Mouse (Mus musculus) intestine, embryonic 15.5 days (tissue): ENCODE results near the gene Sh3bgrl3. TPM values are rescaled to one million over a fixed set of nuclear protein-coding genes. Genes with fewer than 3 reads are reported as not detected.
"Not testable (repeated sequence)": the region's sequence is repeated elsewhere in the genome, so short reads cannot be mapped to it uniquely, and the experiment has no call there.

Source experiments
- ATAC-seq: fragments of 200-750 bp; cut with Nextera tagmentation; 2 replicates; pipeline ENCODE4 v1.8.0; 2017; ENCODE audit warnings: moderate TSS enrichment, moderate library complexity
- H3K27ac ChIP-seq: fragments of 300-500 bp; sonication (generic); 2 replicates; pipeline ENCODE4 v1.5.1; 2015; ENCODE audit warnings: mild to moderate bottlenecking, inconsistent platforms
- H3K27me3 ChIP-seq: fragments of 300-500 bp; sonication (generic); replicated peaks from 2 replicates; pipeline ENCODE4 v1.6.1; 2015; ENCODE audit warnings: inconsistent platforms
- H3K36me3 ChIP-seq: fragments of 300-500 bp; sonication (generic); 2 replicates; pipeline ENCODE4 v1.6.1; 2015; ENCODE audit warnings: inconsistent platforms
- H3K4me1 ChIP-seq: fragments of 300-500 bp; sonication (generic); replicated peaks from 2 replicates; pipeline ENCODE4 v1.6.1; 2015; ENCODE audit warnings: inconsistent platforms
- H3K4me2 ChIP-seq: fragments of 300-500 bp; sonication (generic); replicated peaks from 2 replicates; pipeline ENCODE4 v1.6.1; 2015; ENCODE audit warnings: mild to moderate bottlenecking, inconsistent platforms
- H3K4me3 ChIP-seq: fragments of 300-500 bp; sonication (generic); replicated peaks from 2 replicates; pipeline ENCODE4 v1.5.1; 2015; ENCODE audit warnings: inconsistent platforms
- H3K9ac ChIP-seq: fragments of 300-500 bp; sonication (generic); 2 replicates; pipeline ENCODE4 v1.6.1; 2015; ENCODE audit warnings: inconsistent platforms
- H3K9me3 ChIP-seq: fragments of 300-500 bp; sonication (generic); 2 replicates; pipeline ENCODE4 v1.6.1; 2016; ENCODE audit warnings: inconsistent platforms
- WGBS: fragments of 180-500 bp; shearing (Covaris S2); methylation state at CpG from one replicate; pipeline ENCODE4 v1.1.7; 2015; 5-methylcytosine and 5-hydroxymethylcytosine counted together
- polyA plus RNA-seq: library from polyadenylated mRNA; unstranded; fragments of >200 nt; fragmentation: Nextera tagmentation; extraction: Ambion mirVana; gene quantifications from 2 replicates; pipeline ENCODE4 v1.2.1, GENCODE M21; 2015

Sh3bgrl3 gene
- 362 and 375 TPM in 2 replicates for polyA plus RNA-seq

- Histone ChIP-seq H3K4me2 (peak within 1 kb of the TSS; percentile 89), H3K36me3 (peaks cover 3% of the 10 kb centered on the region; the same call in 1 of the 2 replicates), H3K9me3 (no peaks in the 10 kb centered on the region), H3K9ac (peak within 1 kb of the TSS; percentile 85), H3K4me1 (peaks cover 41% of the 10 kb centered on the region), H3K4me3 (peak within 1 kb of the TSS; percentile 68), H3K27ac (peak within 1 kb of the TSS; percentile 92), H3K27me3 (no peaks in the 10 kb centered on the region)
- under 1% methylated on average over 50 of the region's 50 CpGs for WGBS
- ATAC-seq, result peak; percentile 95
These were observed at the start of gene Sh3bgrl3 for GRCm38 (mm10) chr4:134128221-134128982. Sh3bgrl3 (minus strand) TSS chr4:134128789.

DNA sequence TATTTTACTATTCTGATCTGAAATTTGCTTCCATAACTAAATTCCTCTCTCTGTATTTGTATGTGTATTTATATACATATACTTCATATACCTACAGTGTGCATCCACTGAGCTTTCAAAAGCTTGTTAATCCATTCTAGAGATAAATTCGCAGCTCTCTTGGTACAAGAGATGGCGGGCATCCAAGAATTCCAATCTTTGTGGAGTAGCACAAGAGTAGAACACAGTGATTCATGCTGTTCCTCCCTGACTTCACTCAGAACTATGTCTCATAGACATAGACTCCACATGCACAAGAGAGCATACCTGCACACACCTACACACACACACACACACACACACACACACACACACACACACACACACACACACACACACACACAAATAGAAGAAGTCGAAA is 43.8 kb upstream of the Sh3bgrl3 start:
- no peaks in the 10 kb centered on the region for H3K4me1 ChIP-seq
- no peak overlapping the region for H3K27ac ChIP-seq
- no peak for ATAC-seq
- H3K9ac ChIP-seq, result no peak overlapping the region
- H3K27me3 ChIP-seq, result no peaks in the 10 kb centered on the region
- H3K4me3 ChIP-seq, result no peak overlapping the region
- no peaks in the 10 kb centered on the region for H3K9me3 ChIP-seq
- 74% methylated on average over 3 of the region's 3 CpGs for WGBS
- H3K4me2 ChIP-seq, result no peak overlapping the region
- H3K36me3 ChIP-seq, result no peaks in the 10 kb centered on the region

DNA sequence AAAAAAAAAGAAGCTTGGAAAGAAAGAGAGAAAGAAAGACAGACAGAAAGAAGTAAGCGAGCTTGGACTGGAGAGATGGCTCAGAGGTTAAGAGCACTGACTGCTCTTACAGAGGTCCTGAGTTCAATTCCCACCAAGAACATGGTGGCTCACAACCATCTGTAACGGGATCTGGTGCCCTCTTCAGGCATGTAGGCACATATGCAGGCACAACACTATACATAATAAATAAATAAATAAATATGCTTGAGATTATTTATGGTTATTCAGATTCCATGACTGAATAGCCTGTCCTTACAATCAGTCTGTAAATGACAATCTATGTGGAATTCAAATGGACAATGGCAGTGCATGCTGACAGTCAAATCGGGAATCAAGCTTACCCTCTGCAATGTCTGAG is 38.3 kb upstream of the Sh3bgrl3 start:
- no peaks in the 10 kb centered on the region for H3K27me3 ChIP-seq
- WGBS, result 90% methylated on average over 3 of the region's 3 CpGs
- H3K9ac ChIP-seq, result no peak overlapping the region
- no peak overlapping the region for H3K4me2 ChIP-seq
- ATAC-seq, result no peak
- H3K36me3 ChIP-seq, result no peaks in the 10 kb centered on the region
- H3K4me3 ChIP-seq, result no peak overlapping the region
- no peak overlapping the region for H3K27ac ChIP-seq
- no peaks in the 10 kb centered on the region for H3K9me3 ChIP-seq
- no peaks in the 10 kb centered on the region for H3K4me1 ChIP-seq

DNA sequence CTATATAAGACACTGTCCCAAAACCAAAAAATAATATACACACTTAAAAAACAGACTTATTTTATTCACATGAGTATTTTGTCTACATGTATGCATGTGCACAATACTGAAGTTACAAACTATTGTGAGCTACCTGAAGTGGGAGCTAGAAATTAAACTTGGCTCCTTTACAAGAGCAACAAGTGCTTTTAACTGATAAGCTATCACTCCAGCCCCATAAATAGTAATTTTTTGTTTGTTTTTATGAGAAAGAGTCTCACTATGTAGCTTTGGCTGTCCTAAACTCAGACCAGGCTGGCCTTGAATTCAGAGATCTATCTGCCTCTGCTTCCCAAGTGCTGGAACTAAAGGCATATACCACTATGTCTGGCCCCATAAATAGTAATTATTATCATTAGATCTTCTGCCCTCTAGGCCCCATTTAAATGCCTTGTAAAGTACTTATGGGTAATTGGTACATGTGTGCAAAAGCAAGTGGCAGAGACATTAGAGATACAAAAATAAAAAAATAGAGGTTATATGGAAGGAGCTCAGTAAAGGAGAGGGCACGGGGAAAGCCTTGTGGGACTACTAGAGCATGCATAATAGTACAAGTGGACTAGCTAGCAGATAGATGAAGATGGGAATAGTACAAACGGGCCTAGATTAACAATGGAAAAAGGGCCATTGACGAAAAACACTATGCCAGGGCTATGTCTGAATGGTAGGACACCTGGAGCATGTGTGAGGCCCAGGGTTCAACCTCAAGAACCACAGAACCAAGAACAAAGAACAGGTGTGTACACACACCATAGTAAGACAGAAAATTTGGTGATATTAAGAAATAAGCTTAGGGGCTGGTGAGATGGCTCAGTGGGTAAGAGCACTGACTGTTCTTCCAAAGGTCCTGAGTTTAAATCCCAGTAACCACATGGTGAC is 37.2 kb upstream of the Sh3bgrl3 start:
- no peaks in the 10 kb centered on the region for H3K9me3 ChIP-seq
- WGBS, result 89% methylated on average over 3 of the region's 3 CpGs
- no peaks in the 10 kb centered on the region for H3K4me1 ChIP-seq
- H3K4me3 ChIP-seq, result no peak overlapping the region
- no peaks in the 10 kb centered on the region for H3K36me3 ChIP-seq
- no peak overlapping the region for H3K27ac ChIP-seq
- H3K27me3 ChIP-seq, result no peaks in the 10 kb centered on the region
- H3K9ac ChIP-seq, result no peak overlapping the region
- H3K4me2 ChIP-seq, result no peak overlapping the region
- ATAC-seq, result peak; percentile 72

GRCm38 (mm10) chr4:134165024-134165423 is 36.4 kb upstream of the Sh3bgrl3 start:
- ATAC-seq, result peak; percentile 77
- H3K9me3 ChIP-seq, result no peaks in the 10 kb centered on the region
- H3K27ac ChIP-seq, result peak overlapping the region; percentile 29; the same call in 1 of the 2 replicates
- no peak overlapping the region for H3K4me3 ChIP-seq
- no peak overlapping the region for H3K9ac ChIP-seq
- no peaks in the 10 kb centered on the region for H3K4me1 ChIP-seq
- 68% methylated on average over 6 of the region's 6 CpGs for WGBS
- no peak overlapping the region for H3K4me2 ChIP-seq
- no peaks in the 10 kb centered on the region for H3K27me3 ChIP-seq
- H3K36me3 ChIP-seq, result no peaks in the 10 kb centered on the region

- Histone ChIP-seq H3K4me3 (no peak overlapping the region), H3K27ac (peak overlapping the region; percentile 29; the same call in 1 of the 2 replicates), H3K27me3 (no peaks in the 10 kb centered on the region), H3K9ac (no peak overlapping the region), H3K4me2 (no peak overlapping the region), H3K36me3 (no peaks in the 10 kb centered on the region), H3K9me3 (no peaks in the 10 kb centered on the region), H3K4me1 (no peaks in the 10 kb centered on the region)
- WGBS, result 89% methylated on average over 6 of the region's 6 CpGs
- peak; percentile 58; the same call in 1 of the 2 replicates for ATAC-seq
These were observed 36.0 kb upstream of the Sh3bgrl3 start for GRCm38 (mm10) chr4:134164591-134164990.

- not testable (repeated sequence) for H3K36me3 ChIP-seq, ATAC-seq, H3K9me3 ChIP-seq, H3K9ac ChIP-seq, H3K4me1 ChIP-seq, H3K27me3 ChIP-seq
- Histone ChIP-seq H3K4me3 (peak overlapping the region; percentile 50), H3K27ac (peak overlapping the region; percentile 40; the same call in 1 of the 2 replicates), H3K4me2 (peak overlapping the region; percentile 50)
- 10% methylated on average over 30 of the region's 30 CpGs for WGBS
These were observed 31.5 kb upstream of the Sh3bgrl3 start for GRCm38 (mm10) chr4:134160071-134160470.

DNA sequence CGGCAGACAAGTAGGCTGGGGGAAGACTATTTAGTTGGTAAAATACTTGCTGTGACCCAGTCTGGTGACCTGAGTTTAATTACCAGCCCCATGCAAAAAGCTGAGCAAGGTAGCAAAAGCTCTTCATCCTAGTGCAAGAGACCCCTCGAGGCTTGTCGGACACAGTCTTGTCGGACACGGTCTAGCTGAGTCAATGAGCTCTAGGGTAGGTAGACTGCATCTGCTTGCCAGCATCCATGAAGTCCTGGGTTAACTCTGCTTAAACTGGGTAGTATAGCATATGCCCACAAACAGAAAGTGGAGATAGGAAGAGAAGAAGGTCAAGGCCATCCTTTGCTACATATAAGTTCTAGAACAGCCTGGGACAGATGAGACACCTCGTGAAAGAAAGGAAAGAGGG is 30.2 kb upstream of the Sh3bgrl3 start:
- no peaks in the 10 kb centered on the region for H3K9me3 ChIP-seq
- ATAC-seq, result peak; percentile 43; the same call in 1 of the 2 replicates
- 0 out of 2 replicates have a peak, but pooled peaks cover 5% of the 10 kb centered on the region for H3K4me1 ChIP-seq
- H3K27me3 ChIP-seq, result no peaks in the 10 kb centered on the region
- no peak overlapping the region for H3K27ac ChIP-seq
- H3K36me3 ChIP-seq, result no peaks in the 10 kb centered on the region
- WGBS, result 83% methylated on average over 6 of the region's 6 CpGs
- H3K4me2 ChIP-seq, result no peak overlapping the region
- no peak overlapping the region for H3K4me3 ChIP-seq
- no peak overlapping the region for H3K9ac ChIP-seq

GRCm38 (mm10) chr4:134157558-134157957 is 29.0 kb upstream of the Sh3bgrl3 start:
- Histone ChIP-seq H3K36me3 (no peaks in the 10 kb centered on the region), H3K27me3 (no peaks in the 10 kb centered on the region), H3K27ac (no peak overlapping the region), H3K9ac (no peak overlapping the region), H3K4me1 (0 out of 2 replicates have a peak, but pooled peaks cover 5% of the 10 kb centered on the region), H3K9me3 (no peaks in the 10 kb centered on the region), H3K4me2 (no peak overlapping the region), H3K4me3 (no peak overlapping the region)
- ATAC-seq, result no peak
- 83% methylated on average over 2 of the region's 2 CpGs for WGBS

- Histone ChIP-seq H3K9ac (no peak overlapping the region), H3K27me3 (no peaks in the 10 kb centered on the region), H3K9me3 (no peaks in the 10 kb centered on the region), H3K4me2 (no peak overlapping the region), H3K4me3 (no peak overlapping the region), H3K4me1 (0 out of 2 replicates have a peak, but pooled peaks cover 5% of the 10 kb centered on the region), H3K36me3 (0 out of 2 replicates have a peak, but pooled peaks cover 2% of the 10 kb centered on the region), H3K27ac (no peak overlapping the region)
- 71% methylated on average over 8 of the region's 8 CpGs for WGBS
- 0 out of 2 replicates have a peak, but pooled peaks have one; percentile 51 for ATAC-seq
These were observed 28.2 kb upstream of the Sh3bgrl3 start for GRCm38 (mm10) chr4:134156744-134157143.

DNA sequence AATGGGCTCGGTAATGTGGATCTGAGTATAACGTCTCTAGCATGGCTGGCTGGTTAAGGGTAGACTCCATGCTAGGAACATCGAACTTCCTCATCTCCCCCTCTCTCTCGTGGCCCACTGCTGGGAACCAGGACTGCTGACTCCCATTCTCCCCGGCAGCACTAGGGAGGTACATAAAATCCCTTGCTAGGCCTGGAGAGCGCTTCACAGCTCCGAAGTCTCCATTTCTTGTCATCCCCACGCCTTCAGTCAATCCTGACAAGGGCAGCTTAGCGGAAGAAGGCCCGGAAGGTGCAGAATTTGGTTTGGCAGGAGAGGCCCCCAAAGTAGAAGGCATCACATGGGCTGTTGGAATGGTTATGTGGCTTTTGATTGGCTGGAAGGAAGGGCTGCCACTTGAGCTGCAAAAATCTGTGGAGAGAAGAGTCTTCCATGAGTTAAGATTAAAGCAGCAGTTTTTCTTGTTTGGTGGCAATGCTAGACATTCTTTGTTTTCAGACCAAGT is 27.4 kb upstream of the Sh3bgrl3 start:
- Histone ChIP-seq H3K27ac (no peak overlapping the region), H3K4me3 (no peak overlapping the region)
- ATAC-seq, result no peak

DNA sequence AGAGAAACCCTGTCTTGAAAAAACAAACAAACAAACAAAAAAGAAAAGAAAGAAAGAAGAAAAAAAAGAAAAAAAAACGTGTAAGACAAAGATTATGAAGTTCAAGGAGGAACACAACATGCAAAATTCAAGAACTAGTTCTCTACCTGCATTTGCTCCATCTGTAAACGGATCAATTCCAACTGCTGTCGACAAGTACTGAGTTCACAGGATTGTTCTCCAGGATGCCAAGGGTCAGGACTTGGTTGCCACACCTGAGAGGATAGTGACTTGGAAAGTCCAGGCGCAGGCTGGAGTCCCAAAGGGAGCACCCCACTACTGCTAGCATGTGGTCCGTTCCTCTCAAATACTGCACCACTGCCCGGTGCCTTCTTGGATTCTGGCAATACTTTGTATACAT is 26.9 kb upstream of the Sh3bgrl3 start:
- WGBS, result 87% methylated on average over 6 of the region's 6 CpGs
- no peak overlapping the region for H3K4me3 ChIP-seq
- no peak overlapping the region for H3K27ac ChIP-seq
- 0 out of 2 replicates have a peak, but pooled peaks cover 5% of the 10 kb centered on the region for H3K4me1 ChIP-seq
- no peak overlapping the region for H3K9ac ChIP-seq
- 0 out of 2 replicates have a peak, but pooled peaks cover 9% of the 10 kb centered on the region for H3K36me3 ChIP-seq
- no peaks in the 10 kb centered on the region for H3K9me3 ChIP-seq
- no peak overlapping the region for H3K4me2 ChIP-seq
- ATAC-seq, result no peak
- H3K27me3 ChIP-seq, result no peaks in the 10 kb centered on the region

More for the DNA sequence above, 27.4 kb upstream of the Sh3bgrl3 start:
- 93% methylated on average over 10 of the region's 10 CpGs for WGBS
- Histone ChIP-seq H3K4me1 (0 out of 2 replicates have a peak, but pooled peaks cover 5% of the 10 kb centered on the region), H3K36me3 (0 out of 2 replicates have a peak, but pooled peaks cover 9% of the 10 kb centered on the region), H3K27me3 (no peaks in the 10 kb centered on the region), H3K4me2 (no peak overlapping the region), H3K9ac (no peak overlapping the region), H3K9me3 (no peaks in the 10 kb centered on the region)
